Mouse (Mus musculus): ENCODE data around the gene Tnni2.
A peak's percentile ranks its signal among the peaks of the same experiment; 100 is the strongest.
"Not testable (repeated sequence)": the region's sequence is repeated elsewhere in the genome, so short reads cannot be mapped to it uniquely, and the experiment has no call there.

Tnni2 gene

DNA sequence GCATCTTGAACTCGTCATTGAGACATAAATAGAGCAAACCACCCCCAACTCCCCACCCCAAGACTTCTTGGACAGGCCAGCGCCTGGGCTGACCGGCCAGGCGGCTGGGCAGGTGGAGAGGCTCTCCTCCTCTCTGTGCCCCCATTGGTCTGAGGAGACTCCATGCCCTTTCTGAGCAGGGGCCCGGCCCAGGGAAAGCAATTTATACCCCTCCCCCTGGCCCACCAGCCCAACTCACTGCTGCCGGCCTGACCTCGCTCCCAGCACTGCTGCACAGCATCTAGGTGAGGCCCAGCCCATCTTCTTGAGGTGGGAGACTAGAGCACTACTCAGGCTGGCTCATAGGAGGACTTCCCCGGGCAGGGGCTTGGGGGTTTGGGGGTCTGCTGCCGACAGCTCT lies at the start of gene Tnni2:
Gene Tnni2, plus strand, starts transcription at position 224 of the 400 bp plus-strand sequence.
- DNase-seq (ENCODE audit: low spot score) = no peak

DNA sequence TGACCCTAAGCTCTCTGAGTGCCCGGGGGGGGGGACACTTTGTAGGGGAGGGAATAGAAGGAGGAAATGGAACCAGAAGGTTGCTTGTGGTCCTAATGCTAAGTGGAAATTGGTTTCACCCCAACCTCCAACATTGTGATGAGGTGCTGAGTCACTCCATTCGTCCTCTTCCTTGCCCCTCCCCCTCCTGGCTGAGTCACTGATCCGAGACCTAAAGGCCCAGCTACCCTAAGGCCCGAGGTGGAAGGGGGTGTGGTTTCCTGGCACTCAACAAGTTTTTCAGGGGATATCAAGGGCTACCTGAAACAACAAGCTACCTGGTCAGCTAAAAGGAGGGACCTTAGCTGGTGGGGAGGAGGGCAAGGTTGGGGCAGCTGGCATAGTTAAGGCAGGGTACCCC lies 48.4 kb upstream of the Tnni2 start:
- peak; percentile 15 for DNase-seq (ENCODE audit: low spot score)

DNA sequence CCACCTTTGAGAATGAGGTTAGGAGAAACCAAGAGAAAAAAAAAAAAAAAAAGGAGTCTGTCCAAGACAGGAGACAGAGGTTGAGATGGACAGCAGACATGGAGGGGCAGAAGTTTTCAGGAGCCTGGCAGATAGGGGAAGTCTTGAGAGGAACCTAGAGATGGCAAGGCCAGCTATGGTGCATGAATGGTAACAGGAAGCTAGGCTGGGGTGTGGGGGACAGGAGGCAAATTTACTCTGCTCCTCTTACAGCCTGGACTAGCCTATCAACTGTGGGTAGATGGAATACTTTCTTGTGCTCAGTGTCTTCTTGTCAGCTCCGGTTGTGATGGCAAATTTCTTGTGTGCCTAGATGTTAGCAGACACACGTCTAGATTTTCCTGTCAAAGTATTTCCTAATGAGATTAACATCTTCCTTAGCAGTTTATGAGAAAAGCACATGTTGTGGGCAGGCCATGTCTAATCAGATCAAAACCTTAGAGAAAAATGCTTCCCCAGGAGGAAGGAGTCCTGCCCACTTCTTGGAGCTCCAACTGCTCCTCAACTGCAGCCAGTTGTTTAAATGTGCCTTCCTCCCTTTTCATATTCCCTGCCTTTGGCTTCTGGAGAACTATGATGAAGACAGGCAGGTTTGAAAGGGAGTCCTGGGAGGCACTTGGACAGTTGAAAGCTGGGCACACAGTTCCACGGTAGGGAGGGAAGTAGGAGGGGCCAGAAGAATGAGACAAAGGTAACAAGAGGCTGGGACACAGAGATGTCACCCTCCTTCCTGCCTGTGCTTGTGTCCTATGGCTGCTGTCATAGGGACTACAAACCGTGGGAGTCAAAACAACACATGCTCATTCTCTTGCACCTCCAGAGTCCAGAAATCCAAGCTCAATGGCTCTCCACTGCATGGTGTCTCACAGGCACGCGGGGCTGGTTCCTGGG lies 47.1 kb upstream of the Tnni2 start:
- no peak for DNase-seq (ENCODE audit: low spot score)

DNA sequence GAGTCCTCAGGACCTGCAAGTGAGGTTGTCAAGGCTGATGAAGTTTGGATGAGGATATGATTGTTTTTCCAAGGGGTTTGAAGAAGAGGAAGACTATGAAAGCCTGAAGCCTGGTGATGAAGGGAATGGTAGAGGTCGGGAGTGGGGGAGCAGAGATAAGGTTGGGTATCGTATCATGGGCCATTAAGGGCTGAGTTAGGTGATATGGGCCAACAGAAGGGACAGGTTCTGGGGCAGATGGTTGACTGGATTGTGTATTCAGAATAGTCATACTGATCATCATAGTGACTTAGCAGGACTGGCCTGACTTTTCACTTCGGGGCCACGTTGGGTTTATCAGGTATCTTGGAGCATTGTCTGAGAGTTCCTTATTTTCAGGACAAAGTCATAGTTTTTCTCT lies 46.1 kb upstream of the Tnni2 start:
- no peak for DNase-seq (ENCODE audit: low spot score)

DNA sequence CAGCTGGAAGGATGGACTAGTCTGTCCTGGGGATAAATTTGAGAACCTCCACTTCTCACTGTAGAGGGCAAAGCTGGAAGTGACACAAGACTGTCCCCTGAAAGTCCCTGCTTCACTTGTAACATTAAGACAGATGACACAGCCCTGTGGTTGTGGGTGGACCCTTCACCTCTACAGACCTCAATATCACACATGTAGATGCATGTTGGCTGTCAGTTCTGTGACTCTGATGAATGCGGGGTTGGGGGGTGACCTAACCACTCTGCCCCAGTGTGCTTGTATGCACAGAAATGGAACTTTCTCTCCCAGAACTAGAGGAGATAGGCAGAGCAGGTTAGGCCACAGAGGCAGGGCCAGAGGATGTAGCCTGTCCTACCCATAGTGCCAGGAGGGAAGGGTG lies 45.0 kb upstream of the Tnni2 start:
- no peak for DNase-seq (ENCODE audit: low spot score)

DNA sequence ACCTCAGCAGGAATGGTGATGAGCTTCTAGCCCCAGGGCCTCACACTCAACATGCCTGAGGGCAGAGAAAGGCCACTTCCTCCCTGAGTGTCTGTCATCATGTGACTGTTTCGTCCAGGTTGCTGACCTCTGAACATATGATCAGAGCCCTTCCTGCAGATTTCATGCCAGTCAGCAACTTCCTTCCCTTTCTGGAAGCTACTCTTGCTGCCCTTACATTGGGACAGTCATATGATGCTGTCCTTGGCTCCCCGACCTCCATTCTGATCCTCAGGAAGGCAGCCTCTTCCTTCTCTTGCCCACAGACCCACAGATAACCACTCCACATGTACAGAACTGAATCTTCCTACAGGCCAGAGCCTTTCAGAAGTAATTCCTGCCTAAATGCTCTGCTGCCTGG lies 43.6 kb upstream of the Tnni2 start:
- peak; percentile 19 for DNase-seq (ENCODE audit: low spot score)

DNA sequence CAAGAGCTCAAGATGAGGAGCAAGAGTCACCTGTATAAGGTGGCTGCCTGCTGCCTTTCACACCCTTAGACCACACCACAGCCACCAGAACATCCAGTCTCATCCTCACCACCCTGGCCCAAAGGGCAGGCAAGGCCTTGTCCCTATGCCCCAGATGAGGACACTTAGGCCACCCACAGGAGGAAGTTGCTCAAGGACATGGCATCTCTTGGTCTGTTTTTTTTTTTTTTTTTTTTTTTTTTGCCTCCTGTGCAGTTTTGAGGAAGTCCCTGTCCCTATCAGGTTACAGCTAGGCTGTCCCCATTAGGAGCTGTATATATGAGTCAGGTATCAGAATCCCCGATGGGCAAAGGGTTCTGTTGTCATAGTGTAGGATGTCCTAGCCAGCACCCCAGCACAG lies 42.4 kb upstream of the Tnni2 start:
- no peak for DNase-seq (ENCODE audit: low spot score)

DNA sequence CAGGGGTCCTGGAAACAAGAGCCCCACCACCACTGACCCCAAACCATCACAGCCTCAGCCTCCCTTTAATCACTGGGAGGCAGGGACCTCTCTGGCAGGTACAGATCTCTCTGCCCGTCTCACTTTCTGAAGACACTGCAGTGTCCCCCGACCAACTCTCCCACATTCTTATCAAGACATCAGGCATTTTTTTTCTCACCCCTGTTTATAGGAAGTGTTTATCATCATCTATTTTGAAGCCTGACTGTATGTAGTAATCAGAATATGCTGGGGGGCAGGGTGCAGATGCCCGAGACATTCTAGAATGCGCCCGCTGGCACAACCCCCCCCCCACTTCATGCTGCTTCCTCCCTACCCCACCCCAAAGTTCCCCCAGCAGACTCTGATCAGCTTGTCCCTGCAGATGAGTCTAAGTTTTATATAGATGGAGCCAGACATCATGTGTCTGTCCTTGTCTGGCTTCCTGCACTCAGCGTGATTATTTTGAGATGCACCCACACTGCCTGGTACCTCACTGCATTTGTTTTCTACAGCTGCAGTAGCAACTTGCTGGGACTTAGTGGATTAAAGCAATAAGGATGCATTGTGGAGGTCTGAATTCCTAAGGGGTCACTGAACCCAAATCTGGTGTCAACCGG lies 41.4 kb upstream of the Tnni2 start:
- DNase-seq (ENCODE audit: low spot score) = no peak

DNA sequence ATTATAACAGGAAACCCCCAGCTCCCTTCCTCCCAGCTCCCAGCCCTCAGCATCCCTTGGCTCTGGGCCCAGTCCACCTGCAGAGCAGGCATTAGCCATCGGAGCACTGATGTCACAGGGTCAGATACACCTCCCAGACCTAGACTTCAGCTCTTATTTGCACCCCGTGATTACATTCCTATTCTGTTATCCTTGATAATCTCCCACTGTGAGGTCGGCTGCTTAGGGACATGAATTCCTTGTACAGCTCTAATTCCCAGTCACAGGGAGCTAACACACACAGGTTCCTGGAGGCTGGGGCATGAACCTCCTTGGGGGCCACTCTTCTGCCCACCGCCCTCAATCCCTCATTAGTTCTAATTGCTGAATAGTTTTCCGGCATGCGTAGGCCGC lies 40.9 kb upstream of the Tnni2 start:
- peak; percentile 40 for DNase-seq (ENCODE audit: low spot score)

DNA sequence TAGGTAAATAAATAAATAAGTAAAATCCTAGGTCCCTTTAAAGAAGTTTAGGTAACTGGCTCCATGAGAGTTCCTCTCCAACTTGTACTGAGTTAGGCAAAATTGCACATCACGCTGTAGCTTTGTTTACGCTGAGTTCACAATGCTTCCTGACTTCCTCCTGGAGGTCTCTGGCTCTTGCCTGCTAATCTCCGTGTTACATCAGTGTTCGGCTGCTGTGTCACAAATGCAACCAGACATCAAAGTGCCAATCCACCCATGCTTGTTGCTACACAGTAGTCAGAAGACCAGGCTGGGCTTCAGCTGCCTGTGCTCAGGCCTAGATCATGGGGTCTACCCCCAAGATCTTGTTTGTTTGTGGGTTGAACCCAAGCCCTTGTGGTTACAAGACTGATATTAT lies 38.0 kb upstream of the Tnni2 start:
- no peak for DNase-seq (ENCODE audit: low spot score)

DNA sequence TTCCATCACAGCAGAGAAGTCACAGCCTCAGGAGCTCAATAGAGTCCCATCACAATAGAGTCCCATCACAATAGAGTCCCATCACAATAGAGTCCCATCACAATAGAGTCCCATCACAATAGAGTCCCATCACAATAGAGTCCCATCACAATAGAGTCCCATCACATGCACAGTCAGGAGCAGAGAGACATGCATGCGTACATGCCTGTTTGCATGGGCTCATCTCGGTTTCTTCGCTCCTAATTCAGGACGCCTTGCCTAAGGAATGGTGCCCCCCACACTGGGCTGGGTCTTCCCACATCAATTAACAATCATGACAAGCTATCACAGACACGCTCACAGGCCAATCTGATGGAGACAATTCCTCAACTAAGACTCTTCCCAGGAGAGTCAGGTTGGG lies 36.5 kb upstream of the Tnni2 start:
- DNase-seq (ENCODE audit: low spot score) = not testable (repeated sequence)

DNA sequence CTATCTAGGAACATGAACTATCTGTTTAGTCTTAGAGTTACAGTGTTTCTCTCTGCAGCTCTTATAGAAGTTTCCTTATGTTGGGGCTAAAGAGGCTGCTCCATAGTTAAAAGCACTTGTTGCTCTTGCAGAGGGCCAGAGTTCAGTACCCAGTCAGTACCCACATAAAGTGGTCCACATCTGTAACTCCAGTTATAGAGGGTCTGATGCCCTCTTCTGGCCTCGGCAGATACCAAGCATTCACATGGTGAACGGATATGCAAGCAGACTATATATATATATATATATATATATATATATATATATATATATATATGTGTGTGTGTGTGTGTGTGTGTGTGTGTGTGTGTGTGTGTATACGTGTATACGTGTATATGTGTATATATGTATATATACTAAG lies 33.7 kb upstream of the Tnni2 start:
- no peak for DNase-seq (ENCODE audit: low spot score)

DNA sequence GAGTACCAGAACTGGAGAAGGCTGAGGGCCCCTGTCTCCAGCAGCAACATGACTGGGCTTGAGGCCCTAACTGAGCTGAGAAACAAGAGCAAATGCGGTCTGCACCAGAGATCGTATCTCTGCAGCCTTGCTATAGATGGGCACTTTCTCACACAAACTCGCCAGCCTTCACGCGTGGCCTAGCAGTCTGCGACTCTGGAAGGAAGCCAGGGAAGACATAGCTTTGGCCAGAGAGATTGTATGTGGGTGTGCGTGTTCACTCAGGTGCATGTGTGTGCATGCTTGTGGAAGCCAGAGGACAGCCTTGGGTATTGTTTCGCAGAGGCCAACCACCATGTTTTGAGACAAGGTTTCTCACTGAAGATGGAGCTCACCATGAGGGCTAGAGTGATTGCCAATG lies 32.9 kb upstream of the Tnni2 start:
- DNase-seq (ENCODE audit: low spot score) = no peak

DNA sequence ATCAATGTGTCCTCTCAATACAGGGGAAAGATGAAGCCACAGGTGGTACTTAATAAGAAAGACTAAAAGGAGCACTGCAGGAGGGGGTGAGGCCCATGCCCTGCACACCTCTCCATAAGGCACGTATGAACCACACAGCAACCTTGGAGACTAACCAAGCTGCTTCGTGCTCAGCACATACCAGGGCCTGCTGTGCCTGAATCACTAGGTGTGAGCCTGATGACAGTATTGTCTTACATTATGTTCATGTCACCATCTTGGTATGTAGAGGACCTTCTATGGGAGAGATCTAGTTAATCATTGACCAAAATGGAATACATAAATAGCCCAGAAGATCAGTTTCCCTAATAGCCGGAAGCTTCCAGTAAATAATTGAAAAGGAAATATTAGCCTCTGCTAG lies 32.0 kb upstream of the Tnni2 start:
- DNase-seq (ENCODE audit: low spot score) = no peak

DNA sequence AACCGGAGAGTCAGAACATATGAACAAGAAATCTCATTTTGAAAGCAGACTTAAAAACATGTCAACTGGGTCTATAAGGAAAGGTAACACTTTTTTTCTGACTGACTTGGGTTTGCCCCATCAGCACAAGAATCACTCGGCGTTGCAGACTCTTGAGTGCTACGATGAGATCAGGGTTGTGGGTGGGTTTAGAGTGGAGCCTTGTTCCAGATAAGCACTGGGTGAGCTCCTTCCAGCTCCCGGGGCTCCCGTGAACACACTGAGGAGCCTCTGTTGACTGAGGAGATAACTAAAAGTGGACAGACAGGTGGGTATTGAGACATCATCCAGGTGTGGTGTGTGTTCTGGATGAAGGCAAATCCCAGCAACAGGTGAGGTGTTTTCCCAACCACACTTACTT lies 28.3 kb upstream of the Tnni2 start:
- DNase-seq (ENCODE audit: low spot score) = no peak

DNA sequence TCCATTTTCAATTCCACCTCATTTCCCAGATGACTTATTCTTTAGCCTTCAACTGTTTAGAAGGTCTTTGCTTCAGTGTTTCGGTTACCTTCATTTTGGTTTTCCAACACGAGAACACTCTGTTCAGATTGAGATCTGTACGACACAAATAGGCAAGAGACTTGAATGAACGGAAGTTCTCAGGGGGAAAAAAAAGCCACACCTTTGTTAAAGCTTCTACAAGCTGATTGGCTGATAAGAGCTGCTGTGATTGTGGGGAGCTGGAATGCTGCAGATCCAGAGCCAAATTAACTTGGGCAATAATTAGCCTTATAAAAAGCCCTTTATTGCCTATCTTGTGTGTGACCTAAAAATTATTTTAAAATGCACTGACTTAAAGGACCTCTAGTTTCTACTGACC lies 26.3 kb upstream of the Tnni2 start:
- DNase-seq (ENCODE audit: low spot score) = no peak

DNA sequence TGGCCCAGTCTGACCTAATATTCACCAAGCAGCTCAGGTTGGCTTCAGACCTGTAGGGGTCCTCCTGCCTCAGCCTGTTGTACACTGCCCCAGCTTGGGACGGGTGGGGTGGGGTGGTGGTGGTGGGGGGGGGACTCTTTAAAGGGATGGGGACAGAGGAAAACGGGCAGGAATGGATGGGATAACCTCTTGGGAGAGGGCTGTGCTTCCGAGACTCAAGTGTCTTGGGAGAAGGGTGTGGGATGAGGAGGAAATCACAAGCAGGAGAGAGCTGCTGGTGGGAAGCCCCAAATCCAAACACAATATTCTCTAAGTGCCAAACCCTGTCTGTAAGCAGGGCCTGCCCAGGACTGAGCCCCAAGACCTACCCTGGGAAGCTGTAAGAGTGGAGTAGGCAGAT lies 25.4 kb upstream of the Tnni2 start:
- DNase-seq (ENCODE audit: low spot score) = no peak

DNA sequence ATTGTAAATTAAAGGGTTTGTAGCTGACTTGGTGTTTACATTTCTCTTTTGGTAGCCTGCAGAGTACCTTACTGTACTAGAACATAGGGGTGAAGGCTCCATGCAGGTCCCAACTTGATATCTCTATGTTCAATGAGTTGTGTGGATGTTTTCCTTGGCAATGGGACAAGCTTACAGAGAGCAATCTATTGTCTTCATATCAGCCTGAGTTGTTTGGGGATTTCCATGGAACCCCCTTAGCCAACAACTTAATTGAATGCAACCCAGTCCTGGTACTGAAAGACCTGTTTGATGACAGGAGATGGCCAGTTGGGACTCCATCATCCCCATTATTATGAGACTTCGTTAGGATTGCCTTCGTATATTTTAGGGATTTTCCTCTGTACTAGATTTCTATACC lies 23.6 kb upstream of the Tnni2 start:
- no peak for DNase-seq (ENCODE audit: low spot score)

DNA sequence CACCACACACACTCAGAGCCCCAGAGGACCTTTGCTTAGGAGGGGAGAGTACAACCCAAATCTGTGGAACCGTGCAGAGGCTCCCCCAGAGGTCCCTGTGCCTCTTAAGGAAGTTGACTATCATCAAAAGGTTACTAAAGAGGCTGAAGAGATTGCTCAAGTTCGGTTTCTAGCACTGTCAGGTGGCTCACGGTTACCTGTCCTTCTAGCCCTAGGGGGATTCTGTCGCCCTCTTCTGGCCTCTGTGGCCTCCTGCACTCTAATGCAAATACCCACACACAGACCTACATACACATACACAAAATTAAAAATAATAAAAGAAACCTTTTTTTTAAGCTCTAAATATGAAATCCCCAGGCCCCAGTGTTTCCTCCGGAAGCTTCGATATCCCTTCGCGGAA lies 22.9 kb upstream of the Tnni2 start:
- DNase-seq (ENCODE audit: low spot score) = no peak

DNA sequence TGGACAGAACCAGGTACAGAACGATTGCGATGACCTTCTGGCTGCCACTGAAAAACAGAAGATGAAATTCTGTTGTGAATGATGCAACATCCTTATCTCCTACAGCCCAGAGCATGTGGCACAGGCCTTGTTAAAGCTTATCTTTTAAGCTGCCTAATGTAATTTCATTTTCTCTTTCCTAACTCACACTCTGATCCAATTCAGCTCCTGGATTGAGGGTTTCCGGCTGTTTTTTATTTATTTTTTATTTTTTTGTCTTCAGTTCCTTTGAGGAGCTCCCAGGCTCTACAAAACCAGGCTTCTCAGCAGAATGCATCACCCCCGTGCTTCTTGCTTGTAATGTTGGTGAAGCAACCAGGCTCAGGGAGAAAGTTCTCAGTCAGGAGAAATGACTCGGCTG lies 21.7 kb upstream of the Tnni2 start:
- DNase-seq (ENCODE audit: low spot score) = no peak

DNA sequence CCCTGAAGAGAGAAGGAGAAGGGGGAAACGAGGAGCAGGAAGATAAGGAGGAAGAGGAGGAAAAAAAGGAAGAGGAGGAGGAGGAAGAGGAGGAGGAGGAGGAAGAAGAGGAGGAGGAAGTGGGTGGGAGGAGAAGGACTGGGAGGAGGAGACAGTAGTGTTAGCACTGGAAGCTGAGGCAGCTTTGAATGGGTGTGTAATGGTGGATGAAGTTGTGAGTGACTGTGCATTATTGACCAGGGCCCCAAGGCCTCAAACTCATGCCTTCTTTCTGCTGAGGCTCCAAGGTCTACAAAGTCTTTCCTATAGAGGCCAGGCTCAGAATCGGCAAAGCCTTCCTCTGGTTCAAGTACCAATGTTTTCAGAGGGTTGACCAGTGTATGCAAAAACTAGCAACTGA lies 19.8 kb upstream of the Tnni2 start:
- DNase-seq (ENCODE audit: low spot score) = no peak

DNA sequence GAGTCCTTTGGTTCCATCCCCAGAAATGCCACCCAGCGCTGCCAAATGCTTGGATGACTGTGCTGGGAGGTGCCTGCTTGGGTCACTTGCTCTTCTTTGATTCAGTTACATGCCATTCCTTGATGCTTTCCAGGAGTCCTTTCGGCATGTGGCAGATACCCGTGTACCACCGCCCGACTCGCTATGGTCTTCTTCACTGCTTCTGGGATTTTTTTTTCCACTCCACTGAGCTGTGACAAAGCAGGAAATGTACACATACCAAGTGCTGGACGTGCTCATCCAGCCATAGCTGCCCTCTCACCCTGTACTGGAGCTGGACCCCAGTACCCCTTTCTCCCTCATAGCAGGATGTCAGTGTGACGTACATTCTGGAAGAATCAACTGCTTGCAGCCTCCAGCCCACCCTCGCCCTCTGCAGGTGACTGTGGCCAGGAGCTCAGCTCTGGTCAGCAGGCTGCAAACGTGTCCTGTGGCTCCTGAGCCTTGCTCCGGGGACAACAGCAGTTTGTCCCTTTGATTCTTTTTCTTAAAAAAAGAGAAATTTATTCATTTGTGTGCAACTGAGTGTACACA lies 15.9 kb upstream of the Tnni2 start:
- peak; percentile 47 for DNase-seq (ENCODE audit: low spot score)

DNA sequence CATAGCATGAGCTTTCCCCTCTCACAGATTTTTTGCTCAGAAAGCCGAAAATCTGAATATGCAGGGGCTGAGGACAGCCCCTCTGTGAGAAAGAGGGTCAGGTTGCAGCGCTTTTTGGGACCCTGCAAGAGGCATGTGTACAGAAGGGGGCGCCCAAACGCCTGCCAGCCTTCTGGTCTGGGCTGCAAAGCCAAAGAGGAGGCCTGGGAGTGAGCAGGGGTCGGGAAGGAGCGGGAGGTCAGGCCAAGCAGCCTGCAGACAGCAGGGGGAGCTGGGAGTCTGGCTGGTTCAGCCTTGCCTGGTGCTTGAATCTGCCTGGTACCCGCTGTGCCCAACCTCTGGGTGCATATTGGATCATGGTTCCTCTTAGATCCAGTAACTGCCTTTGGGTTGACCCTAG lies 13.4 kb upstream of the Tnni2 start:
- peak; percentile 94 for DNase-seq (ENCODE audit: low spot score)

Measured in embryo, embryonic 10 days (tissue).